Mouse (Mus musculus) CH12.LX (cell line): ENCODE data around the gene Usp12.

ENCODE experiments used
- BHLHE40 ChIP-seq: IDR thresholded peaks from 2 replicates; pipeline ENCODE4 v1.6.1; 2011; ENCODE audit warnings: mild to moderate bottlenecking, low read depth, low read length, improper control_type of control experiment
- CHD2 ChIP-seq: IDR thresholded peaks from 2 replicates; pipeline ENCODE4 v1.6.1; 2011; ENCODE audit warnings: low read length, improper control_type of control experiment
- CTCF ChIP-seq, 2 experiments: IDR thresholded peaks in 1 of 2; conservative IDR thresholded peaks in 1 of 2; 2 replicates each; pipeline ENCODE4 v1.5.1; 2011 to 2012; ENCODE audit warnings: low read depth in 2 of 2, low read length in 2 of 2, improper control_type of control experiment in 1 of 2, inconsistent platforms in 1 of 2, mild to moderate bottlenecking in 1 of 2, moderate library complexity in 1 of 2
- EP300 ChIP-seq: IDR thresholded peaks from 2 replicates; pipeline ENCODE4 v1.6.1; 2011; ENCODE audit warnings: low read length, improper control_type of control experiment
- HCFC1 ChIP-seq: IDR thresholded peaks from 2 replicates; pipeline ENCODE4 v1.6.1; 2012; ENCODE audit warnings: low read depth, mild to moderate bottlenecking, inconsistent platforms, low read length, improper control_type of control experiment
- JUND ChIP-seq: conservative IDR thresholded peaks from 2 replicates; pipeline ENCODE4 v1.6.1; 2011; ENCODE audit warnings: low read depth, low read length, improper control_type of control experiment
- MAFK ChIP-seq: IDR thresholded peaks from 2 replicates; pipeline ENCODE4 v1.6.1; 2011; ENCODE audit warnings: low read length, improper control_type of control experiment; ENCODE audit not compliant: insufficient replicate concordance
- PAX5 ChIP-seq: IDR thresholded peaks from 2 replicates; pipeline ENCODE4 v1.6.1; 2012; ENCODE audit warnings: low read length, inconsistent platforms, mixed read lengths
- POLR2AphosphoS2 ChIP-seq: IDR thresholded peaks from 2 replicates; pipeline ENCODE4 v1.6.1; 2011; ENCODE audit warnings: low read depth, low read length, improper control_type of control experiment
- RCOR1 ChIP-seq: conservative IDR thresholded peaks from 2 replicates; pipeline ENCODE4 v1.6.1; 2012; ENCODE audit warnings: low read depth, mild to moderate bottlenecking, inconsistent platforms, low read length, improper control_type of control experiment
- ZKSCAN1 ChIP-seq: IDR thresholded peaks from 2 replicates; pipeline ENCODE4 v1.6.1; 2012; ENCODE audit warnings: low read depth, inconsistent platforms, low read length, improper control_type of control experiment, borderline replicate concordance

DNA sequence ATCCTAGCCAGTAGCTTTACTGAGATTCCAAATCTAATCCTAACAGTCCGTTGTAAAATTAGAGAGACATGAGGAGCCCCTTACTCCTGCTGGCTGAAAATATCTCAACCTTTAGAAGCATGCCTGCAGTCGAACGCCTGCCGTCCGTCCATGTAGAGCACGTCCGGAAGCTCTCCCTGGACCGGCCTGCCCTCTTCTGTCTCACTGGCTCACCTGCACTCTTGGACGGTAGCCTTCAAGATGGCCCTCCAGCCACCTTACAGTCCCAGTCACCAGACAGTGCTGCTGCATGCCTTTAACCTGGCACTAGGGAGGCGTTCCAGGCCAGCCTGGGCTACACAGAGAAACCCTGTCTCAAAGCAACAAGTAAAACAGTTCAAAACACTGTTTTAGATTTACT, 11.5 kb downstream of the Usp12 start:
- TF ChIP-seq CTCF (conservative IDR thresholded peaks at IDR 0.05 in 1 of 2, IDR thresholded peaks at IDR 0.05 in 1 of 2; ENCODE audit: low read depth in 2 of 2, low read length in 2 of 2) (no peak), ZKSCAN1 (no peak), BHLHE40 (no peak), HCFC1 (no peak), JUND (no peak), POLR2AphosphoS2 (no peak), RCOR1 (no peak), EP300 (no peak), CHD2 (no peak), PAX5 (no peak), MAFK (no peak)
